Mouse (Mus musculus): ENCODE data around the gene Gm2a. TPM values are rescaled to one million over a fixed set of nuclear protein-coding genes. Genes with fewer than 3 reads are reported as not detected.

Gene Gm2a
- 10 to 100 TPM; 53.7 to 58.5 TPM for total RNA-seq (2021)
- long read RNA-seq, experiment 1, full-length matches to known transcripts: 115 of 118 reads
- long read RNA-seq, experiment 1, partial matches to known transcripts: 1 of 118 reads
- long read RNA-seq, experiment 1, other reads (novel, unspliced or antisense): 2 of 118 reads
- long read RNA-seq, experiment 2, full-length matches to known transcripts: 103 of 122 reads
- long read RNA-seq, experiment 2, partial matches to known transcripts: 18 of 122 reads
- long read RNA-seq, experiment 2, other reads (novel, unspliced or antisense): 1 of 122 reads

GRCm38 (mm10) chr11:55097463-55098188, at the start of gene Gm2a:
TSS of gene Gm2a (plus strand) at chr11:55098115.
- peak; percentile 91 to 95 for DNase-seq (ENCODE audit: low spot score in 2 of 2)

GRCm38 (mm10) chr11:55050837-55051510, 46.9 kb upstream of the Gm2a start:
- no peak for DNase-seq (ENCODE audit: low spot score in 2 of 2)

GRCm38 (mm10) chr11:55057511-55057910, 40.4 kb upstream of the Gm2a start:
- no peak for DNase-seq (ENCODE audit: low spot score in 2 of 2)

- DNase-seq (ENCODE audit: low spot score in 2 of 2): no peak
Observed at GRCm38 (mm10) chr11:55060802-55061201, 37.1 kb upstream of the Gm2a start.

GRCm38 (mm10) chr11:55062856-55063255, 35.1 kb upstream of the Gm2a start:
- no peak for DNase-seq (ENCODE audit: low spot score in 2 of 2)

- no peak for DNase-seq (ENCODE audit: low spot score in 2 of 2)
Observed at GRCm38 (mm10) chr11:55066921-55067320, 31.0 kb upstream of the Gm2a start.

GRCm38 (mm10) chr11:55069023-55069422, 28.9 kb upstream of the Gm2a start:
- DNase-seq (ENCODE audit: low spot score in 2 of 2): no peak

- DNase-seq (ENCODE audit: low spot score in 2 of 2): no peak
Observed at GRCm38 (mm10) chr11:55071344-55071743, 26.6 kb upstream of the Gm2a start.

- DNase-seq (ENCODE audit: low spot score in 2 of 2): no peak
Observed at GRCm38 (mm10) chr11:55072467-55072866, 25.4 kb upstream of the Gm2a start.

- DNase-seq (ENCODE audit: low spot score in 2 of 2): no peak
Observed at GRCm38 (mm10) chr11:55073191-55073590, 24.7 kb upstream of the Gm2a start.

- peak; percentile 11 to 20 for DNase-seq (ENCODE audit: low spot score in 2 of 2)
Observed at GRCm38 (mm10) chr11:55075602-55076001, 22.3 kb upstream of the Gm2a start.

GRCm38 (mm10) chr11:55076234-55076633, 21.7 kb upstream of the Gm2a start:
- DNase-seq (ENCODE audit: low spot score in 2 of 2): no peak

- DNase-seq (ENCODE audit: low spot score in 2 of 2): peak in 1 of 2 experiments; percentile 19
Observed at GRCm38 (mm10) chr11:55077331-55078231, 20.3 kb upstream of the Gm2a start, which contains the start of gene Ccdc69. TSS of gene Ccdc69 (minus strand) at chr11:55078131.

GRCm38 (mm10) chr11:55078502-55078901, 19.4 kb upstream of the Gm2a start:
- DNase-seq (ENCODE audit: low spot score in 2 of 2): no peak

- no peak for DNase-seq (ENCODE audit: low spot score in 2 of 2)
Observed at GRCm38 (mm10) chr11:55079180-55079579, 18.7 kb upstream of the Gm2a start.

GRCm38 (mm10) chr11:55081206-55081605, 16.7 kb upstream of the Gm2a start:
- no peak for DNase-seq (ENCODE audit: low spot score in 2 of 2)

- no peak for DNase-seq (ENCODE audit: low spot score in 2 of 2)
Observed at GRCm38 (mm10) chr11:55084629-55085028, 13.3 kb upstream of the Gm2a start.

- no peak for DNase-seq (ENCODE audit: low spot score in 2 of 2)
Observed at GRCm38 (mm10) chr11:55085396-55085795, 12.5 kb upstream of the Gm2a start.

- peak; percentile 49 to 70 for DNase-seq (ENCODE audit: low spot score in 2 of 2)
Observed at GRCm38 (mm10) chr11:55087006-55087405, 10.9 kb upstream of the Gm2a start.

GRCm38 (mm10) chr11:55089892-55090291, 8.0 kb upstream of the Gm2a start:
- DNase-seq (ENCODE audit: low spot score in 2 of 2): no peak

- no peak for DNase-seq (ENCODE audit: low spot score in 2 of 2)
Observed at GRCm38 (mm10) chr11:55093096-55093495, 4.8 kb upstream of the Gm2a start.
